Mouse (Mus musculus): ENCODE measurements around the gene Sox6. TPM values are rescaled to one million over a fixed set of nuclear protein-coding genes. Genes with fewer than 3 reads are reported as not detected.
A peak's percentile ranks its signal among the peaks of the same experiment; 100 is the strongest.

The Sox6 gene
- total RNA-seq, 2 experiments from 2014 or later, result 0.45 to 0.98 TPM

DNA sequence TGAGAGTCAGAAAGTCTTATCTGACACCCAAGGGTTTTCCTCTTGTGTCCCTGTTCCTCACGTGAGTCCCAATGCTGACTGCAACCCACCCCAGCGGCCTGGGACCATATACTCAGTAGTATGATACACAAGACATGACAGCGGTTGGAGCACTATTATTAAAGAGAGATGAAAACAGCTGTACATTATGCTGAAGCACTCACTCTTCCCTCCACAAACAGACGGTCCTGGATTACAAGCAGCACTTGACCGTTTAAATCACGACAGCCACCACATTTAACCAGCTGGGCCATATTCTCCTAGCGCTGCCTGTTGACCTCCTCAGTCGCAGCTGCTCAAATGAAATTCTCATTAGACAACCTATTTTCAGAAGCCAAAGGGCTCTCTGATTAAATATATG is 272.3 kb downstream of the Sox6 start:
- ATAC-seq (replicated peaks; ENCODE audit: poor library complexity, severe bottlenecking), result no peak

GRCm38 (mm10) chr7:115763851-115764250 is 274.7 kb downstream of the Sox6 start:
- no peak for ATAC-seq (replicated peaks; ENCODE audit: poor library complexity, severe bottlenecking)

- ATAC-seq (replicated peaks; ENCODE audit: poor library complexity, severe bottlenecking), result no peak
Observed at GRCm38 (mm10) chr7:115758172-115758571, 280.4 kb downstream of the Sox6 start.

DNA sequence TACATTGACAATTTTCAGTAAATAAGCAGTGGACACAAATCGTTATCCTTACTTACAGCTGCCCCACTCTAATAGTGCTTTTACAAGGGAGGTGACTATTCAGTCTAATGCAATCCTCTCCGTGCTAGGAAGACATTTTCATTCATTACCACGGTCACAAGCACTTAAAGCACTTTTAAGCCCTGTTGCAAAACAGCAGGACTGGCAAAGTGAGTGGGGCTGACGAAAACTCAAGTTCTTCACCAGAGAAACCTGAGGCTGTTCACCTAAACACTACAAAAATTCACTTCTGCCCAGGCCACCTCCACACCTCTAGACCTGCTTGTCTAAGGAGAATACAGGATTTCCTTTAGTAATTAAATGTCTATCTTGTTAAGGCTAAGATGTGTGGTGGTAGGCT is 283.3 kb downstream of the Sox6 start:
- ATAC-seq (replicated peaks; ENCODE audit: poor library complexity, severe bottlenecking), result no peak

DNA sequence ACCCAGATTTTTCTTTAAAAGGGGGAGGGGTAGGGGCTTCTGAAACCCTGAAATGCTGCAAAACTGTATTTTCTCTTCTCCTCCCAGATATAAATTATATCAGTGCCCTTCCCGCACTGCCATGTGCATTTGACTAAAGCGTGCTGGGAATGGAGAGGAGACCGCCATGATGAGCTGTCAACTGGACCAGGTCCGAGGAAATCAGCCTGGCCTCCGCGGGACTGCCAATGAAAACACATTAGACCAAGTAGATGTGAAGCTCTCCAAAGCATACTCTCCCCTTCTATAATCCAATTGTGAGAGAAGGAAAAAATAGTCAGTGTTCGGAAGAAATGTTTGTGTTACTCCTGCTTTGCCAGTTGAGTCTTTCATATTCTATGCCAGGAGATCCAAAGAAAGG is 284.4 kb downstream of the Sox6 start:
- no peak for ATAC-seq (replicated peaks; ENCODE audit: poor library complexity, severe bottlenecking)

- ATAC-seq (replicated peaks; ENCODE audit: poor library complexity, severe bottlenecking), result no peak
Observed at GRCm38 (mm10) chr7:115752121-115752634, 286.4 kb downstream of the Sox6 start.

GRCm38 (mm10) chr7:115751083-115751482 is 287.5 kb downstream of the Sox6 start:
- no peak for ATAC-seq (replicated peaks; ENCODE audit: poor library complexity, severe bottlenecking)

GRCm38 (mm10) chr7:115750275-115750825 is 288.2 kb downstream of the Sox6 start:
- no peak for ATAC-seq (replicated peaks; ENCODE audit: poor library complexity, severe bottlenecking)

DNA sequence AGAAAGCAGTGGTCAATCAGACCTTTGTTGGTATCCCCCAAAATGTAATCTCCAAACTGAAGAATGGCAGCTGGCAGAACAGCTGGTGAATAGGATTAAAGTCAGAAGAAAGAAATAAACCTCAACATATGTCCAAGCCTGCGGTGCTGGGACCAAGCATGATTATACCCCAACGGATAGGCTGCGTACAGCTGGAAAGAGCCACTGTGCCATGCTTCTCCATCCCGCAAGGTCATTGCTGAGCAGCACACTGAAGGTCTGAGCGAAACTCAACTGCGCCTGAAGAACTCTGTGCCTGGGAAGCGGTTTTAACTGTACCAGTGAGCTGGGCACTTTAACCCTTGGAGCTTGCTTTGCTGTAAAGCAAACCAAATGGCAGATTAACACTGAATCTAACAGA is 291.1 kb downstream of the Sox6 start:
- no peak for ATAC-seq (replicated peaks; ENCODE audit: poor library complexity, severe bottlenecking)

- ATAC-seq (replicated peaks; ENCODE audit: poor library complexity, severe bottlenecking), result no peak
Observed at GRCm38 (mm10) chr7:115745672-115746253, 292.8 kb downstream of the Sox6 start.

- peak; percentile 67 for ATAC-seq (replicated peaks; ENCODE audit: poor library complexity, severe bottlenecking)
Observed at GRCm38 (mm10) chr7:115734137-115734536, 304.5 kb downstream of the Sox6 start.

DNA sequence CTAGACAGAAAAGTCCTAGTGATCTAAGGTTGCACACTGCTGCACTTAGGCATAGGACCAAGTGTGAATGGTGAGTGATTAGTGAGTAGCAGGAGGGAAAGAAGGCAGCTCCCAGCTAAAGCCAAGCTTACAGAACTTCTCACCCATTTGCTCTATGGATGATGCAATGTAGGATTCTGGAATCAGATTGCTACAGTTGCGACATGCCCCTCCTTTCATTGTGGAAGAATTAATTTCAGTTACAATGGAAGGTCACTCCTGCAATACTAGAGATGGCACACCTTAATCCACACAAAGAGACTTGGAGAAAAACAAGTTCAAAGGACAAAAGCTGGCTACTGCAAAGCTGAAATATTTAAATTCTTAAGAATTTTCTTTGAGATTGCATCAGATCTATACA is 305.8 kb downstream of the Sox6 start:
- ATAC-seq (replicated peaks; ENCODE audit: poor library complexity, severe bottlenecking), result no peak

GRCm38 (mm10) chr7:115726776-115727175 is 311.8 kb downstream of the Sox6 start:
- no peak for ATAC-seq (replicated peaks; ENCODE audit: poor library complexity, severe bottlenecking)

DNA sequence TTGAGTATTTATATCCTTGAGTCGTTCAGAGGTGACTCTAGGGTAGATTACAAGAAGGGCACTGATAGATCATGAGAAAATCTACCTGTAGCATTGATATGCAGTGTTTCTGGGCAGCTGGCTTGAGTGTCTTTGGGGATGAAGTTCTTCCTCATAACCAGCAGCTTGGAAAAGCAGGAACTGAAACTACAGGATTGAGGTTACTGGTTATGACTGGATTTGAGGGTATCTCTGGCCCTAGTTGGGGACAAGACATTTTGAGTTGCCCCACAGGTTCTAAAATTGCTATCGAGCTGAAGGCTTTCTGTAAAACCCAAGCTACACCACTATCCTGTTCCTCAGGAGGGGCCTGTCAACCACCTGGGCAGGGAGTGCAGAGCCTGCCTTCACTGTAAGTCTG is 314.2 kb downstream of the Sox6 start:
- peak; percentile 72 for ATAC-seq (replicated peaks; ENCODE audit: poor library complexity, severe bottlenecking)

DNA sequence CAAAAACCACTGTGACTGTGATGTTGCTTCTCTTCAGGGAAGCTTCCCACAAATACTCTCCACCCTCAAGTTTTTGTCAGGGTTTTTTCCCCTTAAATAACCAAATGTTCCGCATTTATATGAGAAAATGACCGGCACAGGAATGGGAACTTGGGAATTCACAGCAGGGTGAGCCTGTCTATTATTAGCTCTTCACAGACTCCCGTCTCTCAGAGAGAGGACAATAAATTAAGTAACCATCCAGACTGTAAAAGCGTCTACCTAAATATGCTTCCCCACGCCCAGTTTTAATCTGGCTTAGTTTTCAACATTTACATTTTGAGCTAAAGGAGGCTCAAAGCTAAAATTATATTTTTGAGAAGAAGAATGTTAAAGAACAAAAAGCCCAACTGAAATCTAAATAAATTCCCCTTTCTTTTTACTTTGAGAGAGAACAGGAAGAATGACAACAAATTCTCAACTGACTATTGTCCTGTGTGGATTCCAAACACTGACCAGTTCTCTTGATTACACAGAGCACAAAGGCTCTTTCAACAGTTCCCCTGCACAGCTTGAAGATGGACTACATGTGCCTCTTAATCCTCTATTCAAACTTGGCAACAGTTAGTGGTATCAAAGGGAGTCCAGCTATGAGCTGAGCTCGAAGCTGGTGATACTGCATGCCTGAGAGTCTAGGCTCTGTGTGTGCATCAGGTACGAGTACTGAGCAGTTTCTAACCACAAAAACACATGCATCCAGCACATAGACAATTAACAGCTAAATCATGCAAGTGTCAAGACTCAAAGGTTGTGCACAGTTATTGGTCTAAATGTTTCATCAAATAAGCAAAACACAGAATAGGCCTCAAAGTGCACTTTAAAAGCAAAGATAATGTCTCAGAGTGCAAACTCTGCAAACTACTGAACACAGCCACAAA is 316.7 kb downstream of the Sox6 start:
- ATAC-seq (replicated peaks; ENCODE audit: poor library complexity, severe bottlenecking), result no peak

GRCm38 (mm10) chr7:115719791-115720190 is 318.8 kb downstream of the Sox6 start:
- ATAC-seq (replicated peaks; ENCODE audit: poor library complexity, severe bottlenecking), result no peak

DNA sequence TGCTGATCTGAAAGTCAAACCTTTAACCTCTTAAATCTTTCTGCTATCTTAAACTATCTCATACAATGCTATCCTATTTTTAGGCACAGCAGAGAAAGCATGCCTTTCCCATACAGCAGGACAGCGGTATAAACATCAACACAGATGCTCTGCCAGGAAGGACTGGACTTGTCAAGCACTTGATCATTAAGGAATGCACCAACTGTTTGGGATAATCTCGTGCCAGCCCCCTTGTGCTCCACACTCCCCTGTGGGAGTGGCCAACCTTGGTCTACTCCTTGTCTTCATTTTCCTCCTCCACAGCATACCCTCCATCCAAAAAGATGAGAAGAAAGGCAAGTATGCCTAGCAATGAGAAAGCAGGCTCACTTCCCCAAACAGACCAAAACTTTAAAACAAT is 332.5 kb downstream of the Sox6 start:
- no peak for ATAC-seq (replicated peaks; ENCODE audit: poor library complexity, severe bottlenecking)

GRCm38 (mm10) chr7:115698105-115698504 is 340.5 kb downstream of the Sox6 start:
- ATAC-seq (replicated peaks; ENCODE audit: poor library complexity, severe bottlenecking), result no peak

- ATAC-seq (replicated peaks; ENCODE audit: poor library complexity, severe bottlenecking), result no peak
Observed at GRCm38 (mm10) chr7:115693206-115693605, 345.4 kb downstream of the Sox6 start.

- ATAC-seq (replicated peaks; ENCODE audit: poor library complexity, severe bottlenecking), result no peak
Observed at GRCm38 (mm10) chr7:115691091-115691490, 347.5 kb downstream of the Sox6 start.

- ATAC-seq (replicated peaks; ENCODE audit: poor library complexity, severe bottlenecking), result no peak; the same call in 1 of the 2 replicates
Observed at GRCm38 (mm10) chr7:115686687-115687086, 351.9 kb downstream of the Sox6 start.
